Mouse (Mus musculus) neural tube, embryonic 15.5 days (tissue): ENCODE results near the gene Pnpla7. TPM values are rescaled to one million over a fixed set of nuclear protein-coding genes. Genes with fewer than 3 reads are reported as not detected.

ENCODE experiments used
- microRNA-seq: library from miRNA; unstranded; fragments of <30 nt; microRNA quantifications from one replicate; pipeline ENCODE4, GENCODE M21; 2017
- polyA plus RNA-seq: library from polyadenylated mRNA; unstranded; fragments of >200 nt; fragmentation: Nextera tagmentation; extraction: Ambion mirVana; gene quantifications from 2 replicates; pipeline ENCODE4 v1.2.1, GENCODE M21; 2015

Gene Pnpla7
- polyA plus RNA-seq, 1 experiment from 2014 or later, result 2.8 TPM

Small RNA genes lying within 50 kb of the gene (microRNA-seq; reads per million reads assigned to microRNA genes)
- gene Gm22875, result not detected
- gene Gm24328, result not detected
- gene Mir7664, result not detected

Other genes starting within 250 kb of the Pnpla7 start
- gene Cacna1b, start 212.9 kb upstream of the Pnpla7 start, polyA plus RNA-seq, result 13.9 and 16.0 TPM in 2 replicates
- gene Ehmt1, start 56.4 kb upstream of the Pnpla7 start, polyA plus RNA-seq, result 75.0 and 76.4 TPM in 2 replicates
- gene Arrdc1, start 40.8 kb upstream of the Pnpla7 start, polyA plus RNA-seq, result 43.9 and 46.8 TPM in 2 replicates
- gene Zmynd19, start 26.2 kb upstream of the Pnpla7 start, polyA plus RNA-seq, result 21.3 and 26.2 TPM in 2 replicates
- gene Dph7, start 13.6 kb upstream of the Pnpla7 start, polyA plus RNA-seq, result 38.6 and 41.7 TPM in 2 replicates
- 167 and 179 TPM in 2 replicates for gene Mrpl41, start 935 bp upstream of the Pnpla7 start, polyA plus RNA-seq
- 149 and 173 TPM in 2 replicates for gene Nsmf, start 78.3 kb downstream of the Pnpla7 start, polyA plus RNA-seq
- 0.43 TPM in 1 of 2 replicates, not detected in the other for gene Entpd8, start 104.3 kb downstream of the Pnpla7 start, polyA plus RNA-seq
- gene Noxa1, start 119.1 kb downstream of the Pnpla7 start, polyA plus RNA-seq, result 0.52 TPM in 1 of 2 replicates, not detected in the other
- 15.0 and 16.8 TPM in 2 replicates for gene Nrarp, start 204.7 kb downstream of the Pnpla7 start, polyA plus RNA-seq
- 1.6 and 5.9 TPM in 2 replicates for gene Tor4a, start 220.9 kb downstream of the Pnpla7 start, polyA plus RNA-seq
- gene Nelfb, start 235.5 kb downstream of the Pnpla7 start, polyA plus RNA-seq, result 101 and 105 TPM in 2 replicates
- gene Stpg3, start 238.6 kb downstream of the Pnpla7 start, polyA plus RNA-seq, result not detected in 2 replicates
- gene Fam166a, start 242.7 kb downstream of the Pnpla7 start, polyA plus RNA-seq, result not detected in 2 replicates
- 462 and 502 TPM in 2 replicates for gene Tubb4b, start 248.7 kb downstream of the Pnpla7 start, polyA plus RNA-seq